Mouse (Mus musculus): ENCODE results near the gene Fut2. TPM values are rescaled to one million over a fixed set of nuclear protein-coding genes. Genes with fewer than 3 reads are reported as not detected.
A peak's percentile ranks its signal among the peaks of the same experiment; 100 is the strongest.

Gene Fut2
- polyA plus RNA-seq, 1 experiment from 2014 or later, result 0.19 TPM

- H3K36me3 ChIP-seq (ENCODE audit: control insufficient read depth, insufficient read depth, low read length), result peaks cover 7% of the 10 kb centered on the region
Measured at GRCm38 (mm10) chr7:45635711-45636688, 30.2 kb downstream of the Fut2 start.

DNA sequence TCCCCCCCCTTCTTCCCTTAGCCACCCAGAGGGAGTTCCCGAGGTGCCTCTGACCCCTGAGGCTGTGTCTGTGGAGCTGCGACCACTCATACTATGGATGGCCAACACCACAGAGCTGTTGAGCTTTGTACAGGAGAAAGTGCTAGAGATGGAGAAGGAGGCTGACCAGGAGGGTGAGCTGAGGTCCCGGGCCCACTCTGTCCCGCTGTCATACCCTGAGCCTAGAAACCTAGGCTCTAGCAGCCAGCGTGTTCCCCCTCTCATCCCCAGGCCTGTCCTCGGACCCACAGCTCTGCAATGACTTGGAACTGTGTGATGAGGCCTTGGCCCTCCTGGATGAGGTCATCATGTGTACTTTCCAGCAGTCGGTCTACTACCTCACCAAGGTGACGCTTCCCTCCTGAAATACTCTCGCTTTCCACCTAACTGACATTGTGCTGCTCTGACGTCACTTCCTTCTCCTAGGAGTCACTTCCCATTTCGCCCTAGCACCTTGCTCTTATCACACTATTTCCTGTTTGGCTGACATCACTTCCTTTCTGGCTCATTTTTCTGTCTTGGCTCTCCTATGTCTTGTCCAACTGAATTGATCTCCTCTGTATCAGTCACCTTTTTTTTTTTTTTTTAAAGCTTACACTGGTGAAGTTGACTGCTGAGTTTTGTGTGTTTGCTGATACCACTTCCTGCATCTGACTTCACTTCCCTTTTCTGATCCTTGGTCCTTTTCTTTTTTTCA, 31.1 kb downstream of the Fut2 start:
- no peaks in the 10 kb centered on the region for H3K9me3 ChIP-seq (ENCODE audit: control insufficient read depth, low read length)
- no peak for ATAC-seq
- H3K36me3 ChIP-seq (ENCODE audit: control insufficient read depth, insufficient read depth, low read length), result peaks cover 7% of the 10 kb centered on the region
- H3K4me1 ChIP-seq (ENCODE audit: control insufficient read depth, insufficient read depth, low read depth, low read length), result peaks cover 11% of the 10 kb centered on the region
- H3K4me3 ChIP-seq (ENCODE audit: low read length), result no peak overlapping the region
- H3K4me2 ChIP-seq (ENCODE audit: low read length), result no peak overlapping the region
- 0 out of 2 replicates have a peak, but pooled peaks cover 2% of the 10 kb centered on the region for H3K27me3 ChIP-seq (replicated peaks; ENCODE audit: control insufficient read depth, insufficient read depth, low read length)
- 88% methylated on average over 11 of the region's 11 CpGs for WGBS
- H3K9ac ChIP-seq (ENCODE audit: low read depth, low read length), result no peak overlapping the region
- H3K27ac ChIP-seq (ENCODE audit: low read depth, low read length), result no peak overlapping the region

More at GRCm38 (mm10) chr7:45635711-45636688, 30.2 kb downstream of the Fut2 start:
- ATAC-seq, result no peak
- Histone ChIP-seq H3K4me3 (ENCODE audit: low read length) (no peak overlapping the region), H3K4me2 (ENCODE audit: low read length) (no peak overlapping the region), H3K9me3 (ENCODE audit: control insufficient read depth, low read length) (no peaks in the 10 kb centered on the region), H3K4me1 (ENCODE audit: control insufficient read depth, insufficient read depth, low read depth, low read length) (peaks cover 14% of the 10 kb centered on the region), H3K27me3 (replicated peaks; ENCODE audit: control insufficient read depth, insufficient read depth, low read length) (0 out of 2 replicates have a peak, but pooled peaks cover 2% of the 10 kb centered on the region), H3K27ac (ENCODE audit: low read depth, low read length) (no peak overlapping the region), H3K9ac (ENCODE audit: low read depth, low read length) (no peak overlapping the region)
- 83% methylated on average over 15 of the region's 15 CpGs for WGBS

GRCm38 (mm10) chr7:45632499-45632898, 33.7 kb downstream of the Fut2 start:
- Histone ChIP-seq H3K4me1 (ENCODE audit: control insufficient read depth, insufficient read depth, low read depth, low read length) (peaks cover 9% of the 10 kb centered on the region), H3K27me3 (replicated peaks; ENCODE audit: control insufficient read depth, insufficient read depth, low read length) (0 out of 2 replicates have a peak, but pooled peaks cover 2% of the 10 kb centered on the region), H3K4me2 (ENCODE audit: low read length) (peak overlapping the region; percentile 53), H3K9me3 (ENCODE audit: control insufficient read depth, low read length) (no peaks in the 10 kb centered on the region), H3K4me3 (ENCODE audit: low read length) (peak overlapping the region; percentile 22), H3K36me3 (ENCODE audit: control insufficient read depth, insufficient read depth, low read length) (peaks cover 7% of the 10 kb centered on the region), H3K9ac (ENCODE audit: low read depth, low read length) (peak overlapping the region; percentile 54), H3K27ac (ENCODE audit: low read depth, low read length) (no peak overlapping the region)
- 18% methylated on average over 35 of the region's 35 CpGs for WGBS
- ATAC-seq, result no peak

DNA sequence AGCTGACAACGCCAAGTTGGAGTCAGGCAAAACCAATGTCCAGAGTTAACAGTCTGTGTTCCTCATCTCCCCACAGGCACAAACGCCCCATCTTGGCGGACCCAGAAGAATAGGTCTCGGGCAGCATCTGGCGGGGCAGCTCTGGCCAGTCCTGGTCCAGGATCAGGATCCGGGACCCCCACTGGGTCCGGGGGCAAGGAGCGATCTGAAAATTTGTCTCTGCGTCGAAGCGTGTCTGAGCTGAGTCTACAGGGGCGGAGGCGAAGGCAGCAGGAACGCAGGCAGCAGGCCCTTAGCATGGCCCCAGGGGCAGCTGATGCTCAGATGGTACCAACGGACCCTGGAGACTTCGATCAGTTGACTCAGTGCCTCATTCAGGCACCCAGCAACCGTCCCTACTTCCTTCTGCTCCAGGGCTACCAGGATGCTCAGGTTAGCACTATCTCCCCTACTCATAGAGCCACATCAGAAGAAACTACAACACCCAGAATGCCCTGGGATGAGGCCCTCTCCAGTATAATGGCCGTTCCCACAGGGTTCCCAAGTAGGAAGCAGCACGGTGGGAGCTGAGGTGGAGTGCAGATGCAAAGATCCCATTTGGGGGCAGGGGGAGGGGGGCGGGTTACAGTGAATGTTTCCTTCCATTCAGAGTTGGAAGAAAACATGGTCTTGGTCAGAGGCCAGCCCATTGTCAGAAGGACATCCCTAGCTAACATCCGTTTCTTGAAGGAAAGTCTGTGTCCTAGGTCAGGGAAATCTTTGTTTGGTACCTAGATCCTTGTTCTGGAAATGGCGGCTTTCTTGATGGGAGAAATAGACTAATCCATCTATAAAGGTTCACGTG, 35.9 kb downstream of the Fut2 start:
- Histone ChIP-seq H3K27me3 (replicated peaks; ENCODE audit: control insufficient read depth, insufficient read depth, low read length) (0 out of 2 replicates have a peak, but pooled peaks cover 2% of the 10 kb centered on the region), H3K9me3 (ENCODE audit: control insufficient read depth, low read length) (no peaks in the 10 kb centered on the region), H3K4me2 (ENCODE audit: low read length) (no peak overlapping the region), H3K9ac (ENCODE audit: low read depth, low read length) (no peak overlapping the region), H3K36me3 (ENCODE audit: control insufficient read depth, insufficient read depth, low read length) (no peaks in the 10 kb centered on the region), H3K27ac (ENCODE audit: low read depth, low read length) (no peak overlapping the region), H3K4me1 (ENCODE audit: control insufficient read depth, insufficient read depth, low read depth, low read length) (peaks cover 9% of the 10 kb centered on the region), H3K4me3 (ENCODE audit: low read length) (no peak overlapping the region)
- ATAC-seq, result no peak
- WGBS, result 67% methylated on average over 23 of the region's 23 CpGs

DNA sequence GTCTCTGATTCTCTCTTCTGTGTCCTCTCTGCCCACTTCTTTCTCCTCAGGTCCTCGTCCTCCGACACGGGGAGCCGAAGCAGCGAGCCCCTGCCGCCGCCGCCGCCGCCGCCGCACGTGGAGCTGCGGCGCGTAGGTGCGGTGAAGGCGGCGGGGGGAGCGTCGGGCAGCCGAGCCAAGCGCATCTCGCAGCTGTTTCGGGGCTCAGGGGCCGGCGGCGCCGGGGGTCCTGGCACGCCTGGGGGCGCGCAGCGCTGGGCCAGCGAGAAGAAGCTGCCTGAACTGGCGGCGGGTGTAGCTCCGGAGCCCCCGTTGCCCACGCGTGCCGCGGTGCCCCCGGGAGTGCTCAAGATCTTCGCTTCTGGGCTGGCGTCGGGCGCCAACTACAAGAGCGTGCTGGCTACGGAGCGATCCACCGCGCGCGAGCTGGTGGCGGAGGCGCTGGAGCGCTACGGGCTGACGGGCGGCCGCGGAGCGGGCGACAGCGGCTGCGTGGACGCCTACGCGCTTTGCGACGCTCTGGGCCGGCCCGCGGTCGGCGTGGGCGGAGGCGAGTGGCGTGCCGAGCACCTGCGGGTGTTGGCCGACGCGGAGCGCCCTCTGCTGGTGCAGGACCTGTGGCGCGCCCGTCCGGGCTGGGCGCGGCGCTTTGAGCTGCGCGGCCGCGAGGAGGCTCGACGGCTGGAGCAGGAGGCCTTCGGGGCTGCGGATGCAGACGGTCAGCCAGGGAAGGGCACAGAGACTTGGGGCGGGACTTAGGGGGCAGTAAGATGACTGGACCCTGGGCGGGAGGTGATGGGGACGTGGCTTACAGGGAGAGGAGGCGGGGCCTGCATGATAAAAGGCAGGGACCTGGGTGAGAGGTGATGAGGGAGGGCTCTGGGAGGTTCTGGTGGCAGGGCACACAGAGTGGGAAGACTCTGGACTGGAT, 37.6 kb downstream of the Fut2 start:
- Histone ChIP-seq H3K4me1 (ENCODE audit: control insufficient read depth, insufficient read depth, low read depth, low read length) (peaks cover 9% of the 10 kb centered on the region), H3K27me3 (replicated peaks; ENCODE audit: control insufficient read depth, insufficient read depth, low read length) (0 out of 2 replicates have a peak, but pooled peaks cover 2% of the 10 kb centered on the region), H3K27ac (ENCODE audit: low read depth, low read length) (peak overlapping the region; percentile 82), H3K36me3 (ENCODE audit: control insufficient read depth, insufficient read depth, low read length) (no peaks in the 10 kb centered on the region), H3K4me3 (ENCODE audit: low read length) (peak overlapping the region; percentile 51), H3K9ac (ENCODE audit: low read depth, low read length) (peak overlapping the region; percentile 75), H3K4me2 (ENCODE audit: low read length) (peak overlapping the region; percentile 84), H3K9me3 (ENCODE audit: control insufficient read depth, low read length) (no peaks in the 10 kb centered on the region)
- WGBS, result under 1% methylated on average over 88 of the region's 105 CpGs
- ATAC-seq, result peak; percentile 89

- H3K9ac ChIP-seq (ENCODE audit: low read depth, low read length), result peak within 1 kb of the TSS; percentile 75
- H3K4me2 ChIP-seq (ENCODE audit: low read length), result peak within 1 kb of the TSS; percentile 84
- WGBS, result 87% methylated on average over 9 of the region's 9 CpGs
- H3K36me3 ChIP-seq (ENCODE audit: control insufficient read depth, insufficient read depth, low read length), result no peaks in the 10 kb centered on the region
- peaks cover 4% of the 10 kb centered on the region for H3K4me1 ChIP-seq (ENCODE audit: control insufficient read depth, insufficient read depth, low read depth, low read length)
- ATAC-seq, result no peak
- peak within 1 kb of the TSS; percentile 82 for H3K27ac ChIP-seq (ENCODE audit: low read depth, low read length)
- peak within 1 kb of the TSS; percentile 51 for H3K4me3 ChIP-seq (ENCODE audit: low read length)
- no peaks in the 10 kb centered on the region for H3K9me3 ChIP-seq (ENCODE audit: control insufficient read depth, low read length)
- 0 out of 2 replicates have a peak, but pooled peaks cover 2% of the 10 kb centered on the region for H3K27me3 ChIP-seq (replicated peaks; ENCODE audit: control insufficient read depth, insufficient read depth, low read length)
Measured at GRCm38 (mm10) chr7:45627261-45627660, 38.9 kb downstream of the Fut2 start, which contains the start of gene Rasip1. Gene Rasip1 (plus strand): TSS chr7:45627488.

DNA sequence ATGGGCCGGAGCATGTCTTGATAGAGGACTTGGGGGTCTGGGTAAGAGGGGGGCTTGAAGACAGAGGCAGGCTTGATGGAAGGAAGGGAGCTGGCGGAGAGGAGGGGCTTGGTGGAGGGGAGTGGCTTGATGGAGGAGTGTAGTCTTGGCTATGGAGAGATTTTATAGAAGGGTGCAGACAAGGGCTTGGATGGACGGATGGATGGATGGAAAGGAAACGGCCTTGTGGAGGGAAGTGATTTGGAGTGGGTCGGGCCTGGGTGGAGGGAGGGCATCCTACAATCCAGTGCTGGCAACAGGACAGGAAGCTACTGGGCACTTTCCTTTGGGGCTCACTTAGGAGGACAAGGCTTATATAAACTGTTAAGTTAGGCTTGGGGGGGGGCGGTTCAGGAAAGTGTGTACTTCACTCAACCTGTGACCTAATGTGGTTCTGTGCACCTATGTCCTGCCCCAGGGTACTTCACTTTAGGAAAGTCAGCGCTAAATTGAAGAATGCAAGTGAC, 39.6 kb downstream of the Fut2 start:
- Histone ChIP-seq H3K9me3 (ENCODE audit: control insufficient read depth, low read length) (no peaks in the 10 kb centered on the region), H3K9ac (ENCODE audit: low read depth, low read length) (no peak overlapping the region), H3K4me3 (ENCODE audit: low read length) (no peak overlapping the region), H3K27ac (ENCODE audit: low read depth, low read length) (no peak overlapping the region), H3K27me3 (replicated peaks; ENCODE audit: control insufficient read depth, insufficient read depth, low read length) (no peaks in the 10 kb centered on the region), H3K4me2 (ENCODE audit: low read length) (no peak overlapping the region), H3K4me1 (ENCODE audit: control insufficient read depth, insufficient read depth, low read depth, low read length) (peaks cover 3% of the 10 kb centered on the region; the same call in 1 of the 2 replicates), H3K36me3 (ENCODE audit: control insufficient read depth, insufficient read depth, low read length) (no peaks in the 10 kb centered on the region)
- ATAC-seq, result no peak
- 86% methylated on average over 7 of the region's 7 CpGs for WGBS
